Mouse (Mus musculus): ENCODE data around the gene Pou2af1.

DNA sequence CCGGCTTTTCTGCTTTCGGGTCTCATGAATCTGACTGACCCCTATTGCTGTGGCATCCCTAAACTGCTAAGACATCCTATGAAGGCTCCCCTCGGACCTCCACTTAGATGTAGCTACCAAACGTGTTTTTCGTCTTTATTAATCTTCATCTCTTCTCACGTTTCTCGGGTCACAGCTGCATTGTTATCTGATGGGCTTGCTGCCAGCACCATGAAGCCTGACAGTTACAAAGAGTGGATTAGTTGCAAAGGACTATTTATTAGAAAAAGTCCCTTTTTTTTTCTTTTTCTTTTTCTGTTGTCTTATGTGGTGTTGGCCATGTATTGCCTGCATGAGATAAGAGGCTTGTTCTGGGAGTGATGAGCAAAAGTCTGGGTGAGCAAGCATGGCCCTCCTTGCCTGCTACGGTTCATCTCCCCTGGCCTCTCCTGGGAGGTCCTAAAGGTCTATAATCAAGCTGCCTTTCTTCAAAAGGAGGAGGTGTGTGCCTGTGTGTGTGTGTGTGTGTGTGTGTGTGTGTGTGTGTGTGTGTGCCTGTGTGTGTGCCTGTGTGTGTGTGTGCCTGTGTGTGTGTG lies 38.5 kb upstream of the Pou2af1 start:
- TF ChIP-seq CTCF (IDR thresholded peaks at IDR 0.05; ENCODE audit: extremely low read depth, insufficient read length, insufficient replicate concordance, low read depth, low read length) (no peak), POLR2A (IDR thresholded peaks at IDR 0.05; ENCODE audit: low read depth, low read length) (no peak)

Data from small intestine, adult 2 months (tissue).